Mouse (Mus musculus) midbrain, embryonic 11.5 days (tissue): ENCODE data around the gene Gapt. TPM values are rescaled to one million over a fixed set of nuclear protein-coding genes. Genes with fewer than 3 reads are reported as not detected.

Source experiments
- ATAC-seq: fragments of 200-750 bp; cut with Nextera tagmentation; 2 replicates; pipeline ENCODE4 v1.8.0; 2017; ENCODE audit warnings: moderate TSS enrichment, moderate library complexity; ENCODE audit not compliant: low FRiP score
- DNase-seq: peaks from one replicate; pipeline ENCODE4 v3.0.0; 2015; ENCODE audit warnings: low spot score; ENCODE audit errors: missing footprints
- H3K27ac ChIP-seq: fragments of 300-500 bp; sonication (generic); 2 replicates; pipeline ENCODE4 v1.5.1; 2014; ENCODE audit warnings: low read depth, low read length
- H3K27me3 ChIP-seq: fragments of 300-500 bp; sonication (generic); 2 replicates; pipeline ENCODE4 v1.6.1; 2014; ENCODE audit warnings: mild to moderate bottlenecking, low read length, moderate library complexity, mixed read lengths; ENCODE audit not compliant: control insufficient read depth, insufficient read depth
- H3K36me3 ChIP-seq: fragments of 300-500 bp; sonication (generic); 2 replicates; pipeline ENCODE4 v1.6.1; 2014; ENCODE audit warnings: mild to moderate bottlenecking, low read length, moderate library complexity, mixed read lengths; ENCODE audit not compliant: control insufficient read depth, insufficient read depth
- H3K4me1 ChIP-seq: fragments of 300-500 bp; sonication (generic); 2 replicates; pipeline ENCODE4 v1.6.1; 2014; ENCODE audit warnings: low read length; ENCODE audit not compliant: control insufficient read depth, insufficient read depth
- H3K4me2 ChIP-seq: fragments of 300-500 bp; sonication (generic); 2 replicates; pipeline ENCODE4 v1.6.1; 2014; ENCODE audit warnings: mild to moderate bottlenecking, moderate library complexity
- H3K4me3 ChIP-seq: fragments of 300-500 bp; sonication (generic); 2 replicates; pipeline ENCODE4 v1.5.1; 2014; ENCODE audit warnings: low read depth, low read length
- H3K9ac ChIP-seq: fragments of 300-500 bp; sonication (generic); 2 replicates; pipeline ENCODE4 v1.6.1; 2014; ENCODE audit warnings: low read length
- H3K9me3 ChIP-seq: fragments of 300-500 bp; sonication (generic); 2 replicates; pipeline ENCODE4 v1.6.1; 2016; ENCODE audit warnings: low read length; ENCODE audit not compliant: control insufficient read depth
- WGBS: fragments of 180-500 bp; shearing (Covaris S2); extraction: QIAGEN DNeasy Blood & Tissue Kit; methylation state at CpG from one replicate; pipeline ENCODE4 v1.1.7; 2014; 5-methylcytosine and 5-hydroxymethylcytosine counted together
- polyA plus RNA-seq: library from polyadenylated mRNA; unstranded; fragments of >200 nt; fragmentation: Nextera tagmentation; extraction: Ambion mirVana; gene quantifications from 2 replicates; pipeline ENCODE4 v1.2.1, GENCODE M21; 2014

The Gapt gene
- polyA plus RNA-seq, 1 experiment from 2014 or later = 0.26 TPM

DNA sequence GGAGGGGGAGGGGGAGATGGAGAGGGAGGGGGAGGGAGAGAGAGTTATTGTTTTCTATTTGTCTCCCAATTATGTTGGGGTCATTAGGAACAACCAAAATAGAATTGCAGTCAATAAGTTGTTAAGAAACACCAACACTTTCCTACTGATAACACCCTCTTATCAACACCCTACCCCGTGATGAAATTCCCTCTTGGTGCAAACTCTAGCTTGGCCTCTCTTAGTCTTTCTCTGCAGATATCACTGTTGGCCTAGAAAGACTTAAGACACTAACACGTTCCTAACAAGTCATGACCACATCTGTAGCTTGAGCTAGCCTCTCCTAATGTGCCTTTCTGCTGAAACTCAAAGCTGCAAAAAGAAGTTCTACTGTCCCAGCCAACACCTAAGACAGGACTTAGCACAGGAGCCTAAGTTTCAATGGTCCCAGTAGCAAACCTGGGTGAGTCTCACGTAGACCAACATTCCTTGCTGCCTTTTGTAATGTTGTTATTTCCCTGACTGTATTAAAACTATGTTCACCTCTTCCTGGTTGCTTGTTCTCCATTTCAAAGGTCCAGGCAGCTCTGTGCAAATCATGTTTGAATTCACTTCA lies 11.1 kb upstream of the Gapt start:
- Histone ChIP-seq H3K36me3 (no peaks in the 10 kb centered on the region), H3K27me3 (no peaks in the 10 kb centered on the region), H3K27ac (no peak overlapping the region), H3K9ac (no peak overlapping the region), H3K4me2 (no peak overlapping the region), H3K4me1 (no peaks in the 10 kb centered on the region), H3K4me3 (no peak overlapping the region), H3K9me3 (no peaks in the 10 kb centered on the region)
- no peak for DNase-seq
- 90% methylated on average over 3 of the region's 3 CpGs for WGBS
- ATAC-seq = peak; percentile 33; the same call in 1 of the 2 replicates

DNA sequence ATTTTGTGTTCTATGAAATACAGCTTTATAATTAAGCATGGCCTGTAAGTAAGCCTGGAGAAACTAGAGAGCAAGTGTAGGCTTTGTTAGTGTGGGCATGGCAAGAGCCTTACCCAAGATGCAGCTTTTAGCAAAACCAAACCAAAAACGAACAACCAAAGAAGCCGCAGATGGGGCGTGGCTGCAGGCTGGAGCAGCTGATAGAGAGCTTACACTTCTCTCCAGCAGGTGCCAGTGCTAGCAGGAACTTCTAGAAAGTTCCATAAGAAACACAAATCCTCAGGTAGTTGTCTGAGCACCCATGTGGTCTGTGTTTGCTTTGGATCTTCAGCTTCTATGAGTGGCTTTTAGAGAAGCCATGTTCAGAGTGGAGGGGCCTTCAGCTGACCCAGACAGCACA lies 9.5 kb upstream of the Gapt start:
- H3K4me2 ChIP-seq = no peak overlapping the region
- ATAC-seq = no peak
- DNase-seq = no peak
- 92% methylated on average over 3 of the region's 3 CpGs for WGBS
- no peak overlapping the region for H3K27ac ChIP-seq
- H3K9me3 ChIP-seq = no peaks in the 10 kb centered on the region
- no peak overlapping the region for H3K4me3 ChIP-seq
- H3K4me1 ChIP-seq = no peaks in the 10 kb centered on the region
- no peak overlapping the region for H3K9ac ChIP-seq
- H3K36me3 ChIP-seq = no peaks in the 10 kb centered on the region
- H3K27me3 ChIP-seq = no peaks in the 10 kb centered on the region

DNA sequence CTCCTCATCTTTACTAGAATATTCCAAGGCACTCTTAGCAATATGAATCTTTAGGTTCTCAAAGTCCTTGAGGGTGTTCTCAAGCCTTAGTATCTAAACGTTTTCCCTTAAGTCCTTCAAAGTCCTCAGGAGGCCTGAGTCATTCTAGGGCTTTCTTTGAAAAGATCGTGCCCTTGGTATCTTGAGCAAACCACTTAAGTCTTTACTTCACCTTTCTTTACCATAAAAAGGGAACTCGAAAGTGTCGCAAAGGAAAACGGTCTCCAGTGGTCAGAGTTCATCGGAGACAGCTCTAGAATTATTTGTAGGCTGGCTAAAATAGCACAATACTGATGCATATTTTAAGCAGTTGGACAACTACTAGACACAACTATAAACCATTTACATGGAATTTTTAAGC lies 6.7 kb upstream of the Gapt start:
- no peak overlapping the region for H3K27ac ChIP-seq
- no peak overlapping the region for H3K4me3 ChIP-seq
- no peaks in the 10 kb centered on the region for H3K9me3 ChIP-seq
- DNase-seq (no peak), ATAC-seq (no peak)
- no peaks in the 10 kb centered on the region for H3K27me3 ChIP-seq
- no peak overlapping the region for H3K9ac ChIP-seq
- H3K36me3 ChIP-seq = no peaks in the 10 kb centered on the region
- no peaks in the 10 kb centered on the region for H3K4me1 ChIP-seq
- no peak overlapping the region for H3K4me2 ChIP-seq
- WGBS = 85% methylated on average over 6 of the region's 6 CpGs

DNA sequence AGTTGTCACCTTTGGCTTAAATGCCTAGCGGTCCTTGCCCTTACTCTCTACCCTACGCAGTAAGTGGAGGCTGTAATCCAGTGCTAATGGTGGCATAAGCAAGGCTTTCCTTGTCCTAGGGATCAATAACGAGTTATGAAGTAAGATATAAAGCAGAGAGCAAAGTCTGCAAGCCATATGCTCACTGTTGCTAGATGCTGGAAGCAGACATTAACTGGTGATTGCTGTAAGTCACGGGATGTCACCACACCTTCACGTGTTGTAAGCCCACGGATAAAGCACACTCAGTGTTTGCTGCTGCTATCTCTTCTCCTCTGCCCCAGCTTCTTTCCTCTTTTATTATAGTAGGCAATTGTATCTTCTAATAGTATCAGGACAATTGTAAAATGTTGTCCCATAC lies 5.9 kb downstream of the Gapt start:
- H3K4me1 ChIP-seq = peaks cover 2% of the 10 kb centered on the region; the same call in 1 of the 2 replicates
- H3K9me3 ChIP-seq = no peaks in the 10 kb centered on the region
- ATAC-seq (no peak), DNase-seq (no peak)
- H3K4me3 ChIP-seq = no peak overlapping the region
- H3K36me3 ChIP-seq = no peaks in the 10 kb centered on the region; the same call in 1 of the 2 replicates
- no peak overlapping the region for H3K4me2 ChIP-seq
- WGBS = 93% methylated on average over 6 of the region's 6 CpGs
- no peaks in the 10 kb centered on the region for H3K27me3 ChIP-seq
- no peak overlapping the region for H3K9ac ChIP-seq
- H3K27ac ChIP-seq = no peak overlapping the region

DNA sequence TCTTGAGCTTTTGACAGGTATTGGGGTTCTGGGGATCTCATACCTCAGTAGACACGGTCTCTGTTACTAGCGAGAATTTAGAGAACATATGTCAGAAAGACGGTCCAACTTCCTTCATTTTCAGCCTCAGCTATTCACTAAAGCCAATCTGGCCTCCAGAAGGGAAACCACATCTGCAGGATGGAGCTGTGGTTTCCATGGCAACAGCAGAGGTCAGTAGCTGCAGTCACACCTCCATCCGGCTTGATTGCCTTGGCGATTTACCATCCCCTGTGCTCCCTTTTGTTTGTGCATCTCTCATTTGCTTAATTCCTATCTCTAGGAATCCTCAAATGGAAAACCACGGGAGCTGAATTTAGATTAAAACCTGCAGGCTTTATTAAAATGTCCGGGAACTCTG lies 10.3 kb downstream of the Gapt start:
- Histone ChIP-seq H3K27me3 (no peaks in the 10 kb centered on the region), H3K4me1 (peaks cover 2% of the 10 kb centered on the region; the same call in 1 of the 2 replicates), H3K4me3 (no peak overlapping the region), H3K27ac (no peak overlapping the region), H3K9ac (no peak overlapping the region), H3K9me3 (no peaks in the 10 kb centered on the region), H3K36me3 (no peaks in the 10 kb centered on the region), H3K4me2 (no peak overlapping the region)
- DNase-seq = no peak
- ATAC-seq = peak; percentile 65; the same call in 1 of the 2 replicates
- 20% methylated on average over 7 of the region's 7 CpGs for WGBS

DNA sequence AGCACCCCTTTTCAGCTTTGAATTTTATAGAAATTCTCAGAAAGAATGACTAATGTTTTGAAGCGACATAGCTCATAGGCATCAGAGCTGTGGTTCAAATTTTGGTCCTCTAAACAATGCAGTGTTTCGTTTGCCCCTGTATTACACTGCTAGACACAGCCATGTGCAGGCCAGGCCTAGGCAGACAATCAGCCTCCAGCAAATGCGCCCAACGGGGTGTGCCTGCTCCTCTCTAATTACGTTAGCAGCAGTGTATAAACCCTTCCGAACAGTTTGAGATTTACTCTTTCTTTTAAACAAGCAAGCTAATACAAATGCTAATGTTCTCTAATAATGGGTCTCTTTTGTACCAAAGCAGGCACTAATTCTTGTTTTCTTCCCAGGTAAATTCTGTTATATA lies 14.4 kb downstream of the Gapt start:
- Histone ChIP-seq H3K4me2 (no peak overlapping the region), H3K9ac (no peak overlapping the region), H3K4me3 (no peak overlapping the region), H3K9me3 (no peaks in the 10 kb centered on the region), H3K4me1 (peaks cover 2% of the 10 kb centered on the region; the same call in 1 of the 2 replicates), H3K36me3 (no peaks in the 10 kb centered on the region), H3K27ac (no peak overlapping the region), H3K27me3 (no peaks in the 10 kb centered on the region)
- ATAC-seq (no peak), DNase-seq (no peak)
- 67% methylated on average over 6 of the region's 6 CpGs for WGBS

DNA sequence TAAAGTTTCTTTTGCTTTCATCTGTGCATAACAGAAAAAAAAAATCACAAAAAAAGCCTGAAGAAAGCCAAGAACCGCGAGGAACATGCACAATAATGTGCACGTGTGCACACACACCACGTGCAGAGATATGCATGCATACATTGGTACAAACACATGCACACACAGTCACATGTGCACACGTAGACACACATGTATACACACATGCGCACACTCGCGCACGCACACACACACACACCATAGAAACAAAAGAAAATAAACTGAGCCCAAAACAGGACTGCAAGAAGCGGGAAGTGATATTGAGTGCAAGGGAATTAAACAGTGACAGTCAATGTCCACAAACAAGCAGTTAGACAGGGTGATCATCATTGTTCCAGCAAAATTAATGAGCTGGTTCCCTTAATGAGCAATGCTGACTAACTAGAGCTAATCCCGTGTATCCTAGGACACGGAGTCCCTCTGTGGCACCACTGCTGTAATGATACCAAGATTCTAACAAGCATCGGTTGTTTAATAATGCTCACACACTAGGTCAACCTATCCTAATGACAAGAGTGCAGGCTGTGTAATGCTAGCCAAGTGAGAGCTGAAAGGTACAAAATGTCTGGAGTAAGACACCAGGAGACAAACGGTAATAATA lies 23.9 kb downstream of the Gapt start:
- ATAC-seq = no peak
- DNase-seq = no peak

DNA sequence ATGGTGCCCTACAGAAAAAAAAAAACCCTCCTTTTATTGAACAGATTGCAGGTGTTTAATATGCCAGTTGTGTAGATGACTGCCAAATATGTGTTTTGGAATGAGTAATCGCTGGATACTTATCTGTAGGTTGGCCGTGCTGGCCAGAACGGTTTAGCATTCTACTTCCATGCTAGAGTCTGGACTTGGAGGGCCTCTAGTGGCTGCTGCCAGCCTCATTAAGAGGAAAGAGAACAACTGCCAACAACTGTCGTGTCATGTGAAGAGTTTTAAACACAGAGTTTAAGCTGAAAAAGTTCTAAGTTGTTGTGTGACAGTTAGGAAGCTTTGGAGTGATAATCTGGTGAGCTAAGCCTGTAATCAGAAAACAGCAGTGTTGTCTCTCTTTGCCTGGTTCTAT lies 38.3 kb downstream of the Gapt start:
- no peak overlapping the region for H3K27ac ChIP-seq
- no peaks in the 10 kb centered on the region for H3K27me3 ChIP-seq
- no peak for ATAC-seq
- no peak overlapping the region for H3K4me3 ChIP-seq
- H3K36me3 ChIP-seq = no peaks in the 10 kb centered on the region
- H3K4me2 ChIP-seq = no peak overlapping the region
- no peak overlapping the region for H3K9ac ChIP-seq
- no peaks in the 10 kb centered on the region for H3K4me1 ChIP-seq
- 73% methylated on average over 4 of the region's 4 CpGs for whole genome bisulfite sequencing
- H3K9me3 ChIP-seq = no peaks in the 10 kb centered on the region
- no peak for DNase-seq

More for the DNA sequence above, 23.9 kb downstream of the Gapt start:
- Histone ChIP-seq H3K9ac (no peak overlapping the region), H3K36me3 (no peaks in the 10 kb centered on the region), H3K27me3 (no peaks in the 10 kb centered on the region), H3K4me3 (no peak overlapping the region), H3K4me2 (no peak overlapping the region), H3K27ac (no peak overlapping the region), H3K4me1 (no peaks in the 10 kb centered on the region), H3K9me3 (no peaks in the 10 kb centered on the region)
- 94% methylated on average over 14 of the region's 14 CpGs for WGBS

DNA sequence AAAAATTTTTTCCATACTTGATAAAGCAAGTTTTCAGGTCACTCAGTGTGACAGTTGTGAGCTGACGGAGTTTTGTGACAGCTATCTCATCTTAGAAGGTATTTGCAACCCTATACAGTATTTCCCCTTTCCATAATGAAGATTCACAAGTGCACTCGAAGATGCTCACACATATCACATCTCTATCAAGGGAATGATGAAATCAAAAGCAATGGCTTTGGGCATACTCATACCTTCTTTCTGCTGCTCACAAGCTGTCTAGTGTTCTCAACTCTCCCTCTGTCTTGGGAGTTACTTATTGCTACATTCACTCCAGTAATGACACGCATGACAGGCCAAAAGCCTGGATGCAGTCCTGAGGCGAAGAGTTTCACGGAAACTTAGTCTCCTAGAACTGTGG lies 49.8 kb downstream of the Gapt start:
- 91% methylated on average over 5 of the region's 5 CpGs for WGBS

More for the DNA sequence above, 49.8 kb downstream of the Gapt start:
- Histone ChIP-seq H3K27ac (no peak overlapping the region), H3K4me2 (no peak overlapping the region), H3K9me3 (no peaks in the 10 kb centered on the region), H3K9ac (no peak overlapping the region), H3K36me3 (no peaks in the 10 kb centered on the region), H3K4me1 (no peaks in the 10 kb centered on the region), H3K27me3 (no peaks in the 10 kb centered on the region), H3K4me3 (no peak overlapping the region)
- ATAC-seq (no peak), DNase-seq (no peak)
